8 mouse cellular contexts compared by ENCODE assay signal in the genomic region with DNA sequence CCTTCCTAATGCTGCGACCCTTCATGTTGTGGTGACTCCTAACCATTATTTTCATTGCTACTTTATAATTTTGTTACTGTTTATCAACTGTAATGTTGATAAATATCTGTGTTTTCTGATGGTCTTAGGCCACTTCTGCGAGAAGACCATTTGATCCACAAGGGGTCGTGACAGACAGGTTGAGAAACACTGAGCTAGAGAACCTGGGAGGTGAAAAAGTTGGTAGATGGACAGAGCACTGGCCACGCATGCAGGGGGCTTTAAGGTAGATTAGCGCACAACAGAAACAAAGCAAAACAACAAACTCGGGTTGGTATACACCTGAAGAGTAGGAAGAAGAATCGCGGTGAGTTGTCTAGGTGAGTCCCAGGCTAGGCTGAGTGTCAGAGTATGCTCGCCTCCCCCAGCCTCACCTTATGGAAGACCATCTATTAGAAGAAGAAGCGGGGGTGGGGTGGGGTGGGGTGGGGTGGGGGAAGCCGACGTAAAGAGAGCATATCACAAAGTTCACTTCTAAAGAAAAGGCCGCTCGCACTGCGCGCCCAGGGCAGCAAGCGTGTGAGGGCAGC. TPM values are rescaled to one million over a fixed set of nuclear protein-coding genes. Genes with fewer than 3 reads are reported as not detected.
DNase-seq lines count a peak whose midpoint lies in the region; ATAC-seq lines count a peak whose summit lies in the region.

No protein-coding gene starts in this region.

- no peak for DNase-seq in kidney, postnatal 25 days
- DNase-seq in hindbrain, embryonic 11.5 days (ENCODE audit: low spot score) = peak; percentile 46
- no peak for DNase-seq in spleen, adult 12 weeks (ENCODE audit: low spot score)
- no peak for DNase-seq in adrenal gland, adult 18-20 months (ENCODE audit: low spot score in 2 of 2)
- no peak for DNase-seq in left cerebral cortex, adult 18-20 months (ENCODE audit: low spot score in 2 of 2)

- WGBS in kidney, embryonic 14.5 days = 7% methylated on average over 17 of the region's 17 CpGs
- 8% methylated on average over 17 of the region's 17 CpGs for WGBS in hindbrain, embryonic 11.5 days
- WGBS in midbrain, embryonic 13.5 days = 8% methylated on average over 17 of the region's 17 CpGs

- H3K4me2 ChIP-seq in kidney, embryonic 14.5 days (replicated peaks; ENCODE audit: low read depth, low read length) = peak overlapping the region; percentile 90
- peak overlapping the region; percentile 73 for H3K4me2 ChIP-seq in hindbrain, embryonic 11.5 days (replicated peaks; ENCODE audit: low read depth, low read length)
- H3K4me2 ChIP-seq in midbrain, embryonic 13.5 days (replicated peaks) = peak overlapping the region; percentile 83

- H3K27me3 ChIP-seq in kidney, embryonic 14.5 days (ENCODE audit: control insufficient read depth, insufficient read depth, low read length) = no peaks in the 10 kb centered on the region
- H3K27me3 ChIP-seq in hindbrain, embryonic 11.5 days (ENCODE audit: control insufficient read depth, insufficient read depth, low read length) = no peaks in the 10 kb centered on the region
- H3K27me3 ChIP-seq in midbrain, embryonic 13.5 days = no peaks in the 10 kb centered on the region

- peak overlapping the region; percentile 88; the same call in 1 of the 2 replicates for H3K27ac ChIP-seq in kidney, embryonic 14.5 days (ENCODE audit: low read depth, low read length)
- 0 out of 2 replicates have a peak overlapping the region, but pooled peaks have one; percentile 11 for H3K27ac ChIP-seq in brown adipose tissue, adult 24 weeks (replicated peaks; ENCODE audit: low read depth, low read length)
- no peak overlapping the region for H3K27ac ChIP-seq in hindbrain, embryonic 11.5 days (ENCODE audit: low read depth, low read length)
- H3K27ac ChIP-seq in midbrain, embryonic 13.5 days = peak overlapping the region; percentile 94; the same call in 1 of the 2 replicates

- H3K4me3 ChIP-seq in kidney, embryonic 14.5 days (ENCODE audit: low read length) = peak overlapping the region; percentile 90
- H3K4me3 ChIP-seq in brown adipose tissue, adult 24 weeks (ENCODE audit: insufficient read depth, low read depth, low read length) = peak overlapping the region; percentile 80
- H3K4me3 ChIP-seq in hindbrain, embryonic 11.5 days (ENCODE audit: low read depth, low read length) = peak overlapping the region; percentile 90
- peak overlapping the region; percentile 92 for H3K4me3 ChIP-seq in midbrain, embryonic 13.5 days (replicated peaks)

- no peaks in the 10 kb centered on the region for H3K36me3 ChIP-seq in kidney, embryonic 14.5 days (ENCODE audit: control insufficient read depth, insufficient read depth, low read length)
- no peaks in the 10 kb centered on the region for H3K36me3 ChIP-seq in hindbrain, embryonic 11.5 days (ENCODE audit: control insufficient read depth, insufficient read depth, low read length)
- H3K36me3 ChIP-seq in midbrain, embryonic 13.5 days = no peaks in the 10 kb centered on the region

- no peaks in the 10 kb centered on the region for H3K9me3 ChIP-seq in kidney, embryonic 14.5 days (ENCODE audit: control insufficient read depth, low read length)
- no peaks in the 10 kb centered on the region for H3K9me3 ChIP-seq in hindbrain, embryonic 11.5 days (ENCODE audit: control insufficient read depth, low read length)
- H3K9me3 ChIP-seq in midbrain, embryonic 13.5 days = no peaks in the 10 kb centered on the region

- peak overlapping the region; percentile 92 for H3K9ac ChIP-seq in kidney, embryonic 14.5 days (ENCODE audit: low read depth, low read length)
- peak overlapping the region; percentile 97 for H3K9ac ChIP-seq in hindbrain, embryonic 11.5 days (ENCODE audit: low read depth, low read length)
- H3K9ac ChIP-seq in midbrain, embryonic 13.5 days (replicated peaks) = peak overlapping the region; percentile 97

- peak; percentile 44 for ATAC-seq in kidney, embryonic 14.5 days (ENCODE audit: low FRiP score, low TSS enrichment)
- peak; percentile 1; the same call in 1 of the 2 replicates for ATAC-seq in hindbrain, embryonic 11.5 days (ENCODE audit: low FRiP score)
- ATAC-seq in midbrain, embryonic 13.5 days = peak; percentile 56; the same call in 1 of the 2 replicates

- peaks cover 19% of the 10 kb centered on the region for H3K4me1 ChIP-seq in kidney, embryonic 14.5 days (ENCODE audit: control insufficient read depth, insufficient read depth, low read length)
- H3K4me1 ChIP-seq in brown adipose tissue, adult 24 weeks (ENCODE audit: control insufficient read depth, insufficient read depth, insufficient read length, low read length) = peaks cover 3% of the 10 kb centered on the region
- H3K4me1 ChIP-seq in hindbrain, embryonic 11.5 days (replicated peaks; ENCODE audit: control insufficient read depth, insufficient read depth, low read length) = no peaks in the 10 kb centered on the region
- peaks cover 31% of the 10 kb centered on the region for H3K4me1 ChIP-seq in midbrain, embryonic 13.5 days (replicated peaks)

RNA-seq across cellular contexts. Expression of a gene that starts 0.5 kb away (rescaled TPM):
- polyA plus RNA-seq in kidney, embryonic 14.5 days (2014; fragmentation: Nextera tagmentation; extraction: Ambion mirVana) = 18.0 and 21.5 TPM in 2 replicates
- 3.3 and 5.7 TPM in 2 replicates for polyA plus RNA-seq in brown adipose tissue, adult 24 weeks (2012; ENCODE audit: insufficient read depth, insufficient read length, missing spikeins)
- polyA plus RNA-seq in hindbrain, embryonic 11.5 days (2014; fragmentation: Nextera tagmentation; extraction: Ambion mirVana) = 12.2 and 15.5 TPM in 2 replicates
- 15.4 and 15.7 TPM in 2 replicates for polyA plus RNA-seq in midbrain, embryonic 13.5 days (2015; fragmentation: Nextera tagmentation; extraction: Ambion mirVana)
- 1 to 10 TPM; 3.8 to 5.9 TPM for total RNA-seq in adrenal gland, adult 18-20 months (2021)
- 10 to 100 TPM; 29.5 to 30.1 TPM for total RNA-seq in left cerebral cortex, adult 18-20 months (2021)

RNA-seq across cellular contexts. Expression of a gene that starts 42.0 kb away (rescaled TPM):
- polyA plus RNA-seq in kidney, embryonic 14.5 days (2014; fragmentation: Nextera tagmentation; extraction: Ambion mirVana) = 424 and 494 TPM in 2 replicates
- polyA plus RNA-seq in brown adipose tissue, adult 24 weeks (2012; ENCODE audit: insufficient read depth, insufficient read length, missing spikeins) = 21.5 and 44.2 TPM in 2 replicates
- polyA plus RNA-seq in hindbrain, embryonic 11.5 days (2014; fragmentation: Nextera tagmentation; extraction: Ambion mirVana) = 311 and 319 TPM in 2 replicates
- 170 and 190 TPM in 2 replicates for polyA plus RNA-seq in midbrain, embryonic 13.5 days (2015; fragmentation: Nextera tagmentation; extraction: Ambion mirVana)
- 10 to 100 TPM in 1 of 2 experiments, 1 to 10 TPM in 1; 9.5 to 30.8 TPM for total RNA-seq in adrenal gland, adult 18-20 months (2021)
- 10 to 100 TPM; 48.5 to 56.6 TPM for total RNA-seq in left cerebral cortex, adult 18-20 months (2021)

Comparison
In these comparisons a context has a peak if more than half of its experiments do, and no peak if none do; other contexts are left out.
1. ATAC-seq: peak in every context shown above with its lines; median percentile 56 in midbrain, embryonic 13.5 days; 44 in kidney, embryonic 14.5 days; 1 in hindbrain, embryonic 11.5 days.